Mouse (Mus musculus) liver, embryonic 13.5 days (tissue): ENCODE measurements around the gene S100pbp. TPM values are rescaled to one million over a fixed set of nuclear protein-coding genes. Genes with fewer than 3 reads are reported as not detected.

Source experiments
- ATAC-seq: fragments of 200-750 bp; cut with Nextera tagmentation; 2 replicates; pipeline ENCODE4 v1.8.0; 2017; ENCODE audit warnings: low read depth, mild to moderate bottlenecking, moderate number of reproducible peaks, moderate library complexity
- DNase-seq: peaks from one replicate; pipeline ENCODE4 v3.0.0; 2022
- H3K27ac ChIP-seq: fragments of 300-500 bp; sonication (generic); 2 replicates; pipeline ENCODE4 v1.5.1; 2015; ENCODE audit warnings: moderate library complexity, mild to moderate bottlenecking, inconsistent platforms
- H3K27me3 ChIP-seq: fragments of 300-500 bp; sonication (generic); 2 replicates; pipeline ENCODE4 v1.6.1; 2015; ENCODE audit warnings: mild to moderate bottlenecking, inconsistent platforms
- H3K36me3 ChIP-seq: fragments of 300-500 bp; sonication (generic); 2 replicates; pipeline ENCODE4 v1.6.1; 2015; ENCODE audit warnings: mild to moderate bottlenecking, inconsistent platforms
- H3K4me1 ChIP-seq: fragments of 300-500 bp; sonication (generic); replicated peaks from 2 replicates; pipeline ENCODE4 v1.6.1; 2015; ENCODE audit warnings: inconsistent platforms
- H3K4me2 ChIP-seq: fragments of 300-500 bp; sonication (generic); 2 replicates; pipeline ENCODE4 v1.6.1; 2015; ENCODE audit warnings: inconsistent platforms, mild to moderate bottlenecking, moderate library complexity
- H3K4me3 ChIP-seq: fragments of 300-500 bp; sonication (generic); replicated peaks from 2 replicates; pipeline ENCODE4 v1.5.1; 2015; ENCODE audit warnings: mild to moderate bottlenecking, inconsistent platforms
- H3K9ac ChIP-seq: fragments of 300-500 bp; sonication (generic); 2 replicates; pipeline ENCODE4 v1.6.1; 2015; ENCODE audit warnings: mild to moderate bottlenecking, inconsistent platforms
- H3K9me3 ChIP-seq: fragments of 300-500 bp; sonication (generic); replicated peaks from 2 replicates; pipeline ENCODE4 v1.6.1; 2016; ENCODE audit warnings: inconsistent platforms
- WGBS: fragments of 180-500 bp; shearing (Covaris S2); methylation state at CpG from one replicate; pipeline ENCODE4 v1.1.7; 2015; ENCODE audit not compliant: insufficient replicate concordance; 5-methylcytosine and 5-hydroxymethylcytosine counted together
- polyA plus RNA-seq: library from polyadenylated mRNA; unstranded; fragments of >200 nt; fragmentation: Nextera tagmentation; extraction: Ambion mirVana; gene quantifications from 2 replicates; pipeline ENCODE4 v1.2.1, GENCODE M21; 2015

S100pbp gene
- polyA plus RNA-seq, 1 experiment from 2014 or later: 5.8 TPM

- no peak overlapping the region for H3K9ac ChIP-seq
- peaks cover 97% of the 10 kb centered on the region for H3K27me3 ChIP-seq
- no peak overlapping the region for H3K27ac ChIP-seq
- no peak overlapping the region for H3K4me3 ChIP-seq
- DNase-seq (no peak), ATAC-seq (no peak)
- H3K4me1 ChIP-seq: peaks cover 22% of the 10 kb centered on the region
- no peak overlapping the region for H3K4me2 ChIP-seq
- 14% methylated on average over 8 of the region's 8 CpGs for WGBS
- H3K36me3 ChIP-seq: no peaks in the 10 kb centered on the region
- H3K9me3 ChIP-seq: no peaks in the 10 kb centered on the region
These were observed 66.8 kb downstream of the S100pbp start for GRCm38 (mm10) chr4:129122719-129123118.

- 39% methylated on average over 9 of the region's 9 CpGs for WGBS
These were observed 67.4 kb downstream of the S100pbp start for GRCm38 (mm10) chr4:129122107-129122506.

DNA sequence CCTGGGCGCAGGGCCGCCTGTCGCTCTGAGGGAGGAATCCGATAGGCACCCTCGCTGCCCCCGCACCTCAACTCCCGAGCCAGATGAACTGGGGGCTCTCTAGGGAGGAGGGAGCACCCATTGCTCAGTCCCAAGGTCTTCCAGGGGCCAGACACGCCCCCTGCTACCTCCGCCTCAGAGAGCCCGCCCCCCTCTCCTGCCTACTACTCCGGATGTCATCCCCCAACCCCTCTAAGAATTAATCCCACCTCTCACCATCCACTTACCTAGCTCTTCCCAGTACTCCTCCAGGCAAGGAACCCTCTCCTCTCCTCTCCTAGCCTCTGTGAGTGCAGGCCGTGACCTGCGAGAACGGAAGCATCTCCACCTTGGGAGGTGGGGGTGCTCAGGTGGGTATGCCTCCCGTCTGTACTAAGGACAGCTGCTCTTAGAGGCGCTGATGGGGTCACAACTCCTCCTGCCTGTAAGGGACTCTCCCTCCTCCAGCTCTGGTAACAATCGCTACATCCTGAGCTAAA is 67.9 kb downstream of the S100pbp start, which contains the start of gene Hpca:
TSS of gene Hpca (minus strand) at position 468 of the 518 bp plus-strand sequence.
- H3K36me3 ChIP-seq: no peaks in the 10 kb centered on the region
- H3K27me3 ChIP-seq: peaks cover 100% of the 10 kb centered on the region
- peak within 1 kb of the TSS; percentile 66 for H3K4me2 ChIP-seq
- WGBS: 4% methylated on average over 17 of the region's 17 CpGs
- H3K4me3 ChIP-seq: peak within 1 kb of the TSS; percentile 47
- no peaks in the 10 kb centered on the region for H3K9me3 ChIP-seq
- DNase-seq (no peak), ATAC-seq (no peak)
- H3K9ac ChIP-seq: no peak within 1 kb of the TSS
- H3K27ac ChIP-seq: no peak within 1 kb of the TSS
- H3K4me1 ChIP-seq: peaks cover 22% of the 10 kb centered on the region

More at GRCm38 (mm10) chr4:129122107-129122506, 67.4 kb downstream of the S100pbp start:
- H3K9ac ChIP-seq: no peak overlapping the region
- H3K27me3 ChIP-seq: peaks cover 99% of the 10 kb centered on the region
- H3K9me3 ChIP-seq: no peaks in the 10 kb centered on the region
- no peak overlapping the region for H3K4me3 ChIP-seq
- no peak overlapping the region for H3K4me2 ChIP-seq
- ATAC-seq (no peak), DNase-seq (no peak)
- H3K36me3 ChIP-seq: no peaks in the 10 kb centered on the region
- H3K27ac ChIP-seq: no peak overlapping the region
- peaks cover 22% of the 10 kb centered on the region for H3K4me1 ChIP-seq

GRCm38 (mm10) chr4:129120520-129121445 is 68.7 kb downstream of the S100pbp start:
- Histone ChIP-seq H3K36me3 (no peaks in the 10 kb centered on the region), H3K9me3 (no peaks in the 10 kb centered on the region), H3K4me2 (peak overlapping the region; percentile 66), H3K27ac (no peak overlapping the region), H3K9ac (no peak overlapping the region), H3K4me3 (peak overlapping the region; percentile 47), H3K27me3 (peaks cover 92% of the 10 kb centered on the region), H3K4me1 (peaks cover 17% of the 10 kb centered on the region)
- DNase-seq: peak; percentile 45
- 1% methylated on average over 45 of the region's 59 CpGs for WGBS
- no peak for ATAC-seq

- H3K4me1 ChIP-seq: peaks cover 7% of the 10 kb centered on the region
- H3K4me3 ChIP-seq: no peak overlapping the region
- no peak for DNase-seq
- no peak overlapping the region for H3K9ac ChIP-seq
- no peak overlapping the region for H3K4me2 ChIP-seq
- WGBS: 66% methylated on average over 10 of the region's 10 CpGs
- no peaks in the 10 kb centered on the region for H3K36me3 ChIP-seq
- ATAC-seq: no peak
- H3K9me3 ChIP-seq: no peaks in the 10 kb centered on the region
- peaks cover 91% of the 10 kb centered on the region for H3K27me3 ChIP-seq
- no peak overlapping the region for H3K27ac ChIP-seq
These were observed 69.8 kb downstream of the S100pbp start for GRCm38 (mm10) chr4:129119708-129120107.

GRCm38 (mm10) chr4:129117720-129118510 is 71.6 kb downstream of the S100pbp start:
- no peak for DNase-seq

GRCm38 (mm10) chr4:129116703-129117102 is 72.8 kb downstream of the S100pbp start:
- Histone ChIP-seq H3K36me3 (no peaks in the 10 kb centered on the region), H3K27ac (no peak overlapping the region), H3K4me2 (no peak overlapping the region), H3K4me1 (peaks cover 6% of the 10 kb centered on the region), H3K9ac (no peak overlapping the region), H3K9me3 (no peaks in the 10 kb centered on the region), H3K4me3 (no peak overlapping the region), H3K27me3 (peaks cover 73% of the 10 kb centered on the region)
- no peak for ATAC-seq
- no peak for DNase-seq
- 78% methylated on average over 8 of the region's 8 CpGs for WGBS

More at GRCm38 (mm10) chr4:129117720-129118510, 71.6 kb downstream of the S100pbp start:
- Histone ChIP-seq H3K27ac (no peak overlapping the region), H3K4me3 (no peak overlapping the region), H3K4me1 (peaks cover 6% of the 10 kb centered on the region), H3K4me2 (no peak overlapping the region), H3K27me3 (peaks cover 85% of the 10 kb centered on the region), H3K9me3 (no peaks in the 10 kb centered on the region), H3K36me3 (no peaks in the 10 kb centered on the region), H3K9ac (no peak overlapping the region)
- WGBS: 71% methylated on average over 14 of the region's 14 CpGs
- no peak for ATAC-seq

DNA sequence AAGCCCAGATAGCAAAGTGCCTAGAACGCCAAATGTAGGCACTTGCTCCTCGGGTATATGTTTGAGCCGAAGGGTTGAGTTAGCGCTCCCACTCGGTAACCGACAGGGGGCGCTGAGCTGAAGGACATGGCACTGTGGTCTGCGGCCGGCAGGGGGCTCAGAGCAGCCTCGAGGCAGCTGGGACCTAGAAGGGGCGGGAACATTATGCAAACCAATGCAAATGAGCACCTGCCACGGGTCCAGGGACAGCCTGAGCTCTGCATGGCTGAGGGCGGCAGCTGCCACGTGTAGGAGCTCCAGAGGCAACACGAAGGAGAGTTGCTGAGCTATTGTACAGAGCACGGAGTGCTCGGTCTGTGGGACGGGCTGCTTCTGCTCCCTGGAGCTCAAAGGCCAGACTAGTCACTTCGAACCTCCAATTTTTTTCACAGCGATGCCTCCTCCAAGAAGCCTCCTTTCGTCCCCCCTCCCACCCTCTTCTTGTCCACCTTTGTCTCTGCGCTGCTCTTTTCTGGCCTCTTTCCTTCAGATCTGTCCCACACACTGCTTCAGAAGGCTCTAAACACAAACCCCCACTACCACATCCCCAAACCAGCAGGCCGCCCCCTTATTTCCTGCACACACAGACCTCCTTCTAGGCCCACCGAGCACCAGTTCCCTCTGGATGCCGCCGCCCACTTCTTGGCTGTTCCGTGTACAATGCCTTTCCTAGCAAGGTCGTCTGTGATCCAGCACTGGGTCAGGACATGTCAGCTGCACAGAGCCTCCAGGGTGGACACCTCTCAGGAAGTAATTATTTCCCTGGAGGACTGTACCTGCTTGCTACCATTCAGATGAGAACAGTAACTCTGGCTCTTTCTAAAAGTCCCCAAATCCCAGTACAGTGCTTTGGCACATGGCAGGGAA is 76.2 kb downstream of the S100pbp start:
- H3K27me3 ChIP-seq: peaks cover 42% of the 10 kb centered on the region
- no peaks in the 10 kb centered on the region for H3K9me3 ChIP-seq
- H3K9ac ChIP-seq: no peak overlapping the region
- H3K36me3 ChIP-seq: no peaks in the 10 kb centered on the region
- peak; percentile 75 for ATAC-seq
- H3K4me2 ChIP-seq: no peak overlapping the region
- peaks cover 8% of the 10 kb centered on the region; the same call in 1 of the 2 replicates for H3K4me1 ChIP-seq
- no peak overlapping the region for H3K4me3 ChIP-seq
- 28% methylated on average over 28 of the region's 28 CpGs for WGBS
- peak; percentile 71 for DNase-seq
- no peak overlapping the region for H3K27ac ChIP-seq

DNA sequence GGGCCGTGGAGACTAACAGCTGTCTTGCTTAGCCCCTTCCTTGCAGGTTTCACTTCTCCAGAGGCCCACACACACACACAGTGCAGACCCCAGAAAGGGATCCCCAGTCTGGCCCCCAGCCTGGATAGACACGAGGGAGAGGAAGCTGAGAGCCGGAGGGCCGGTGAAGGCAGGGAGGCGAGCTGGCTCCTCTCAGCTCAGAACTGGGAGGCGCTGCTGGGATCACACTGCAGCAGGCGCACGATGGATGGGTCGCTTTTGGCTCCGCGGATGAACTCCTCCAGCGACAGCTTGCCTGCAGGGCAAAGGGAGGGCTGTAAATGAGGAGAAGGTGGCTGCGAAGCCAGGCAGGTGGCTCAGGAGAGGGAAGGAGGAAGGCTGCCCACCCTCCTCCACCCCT is 77.3 kb downstream of the S100pbp start:
- no peak overlapping the region for H3K4me3 ChIP-seq
- H3K27me3 ChIP-seq: peaks cover 42% of the 10 kb centered on the region
- no peaks in the 10 kb centered on the region for H3K36me3 ChIP-seq
- 67% methylated on average over 13 of the region's 13 CpGs for WGBS
- peaks cover 12% of the 10 kb centered on the region for H3K4me1 ChIP-seq
- no peak overlapping the region for H3K9ac ChIP-seq
- H3K27ac ChIP-seq: no peak overlapping the region
- no peaks in the 10 kb centered on the region for H3K9me3 ChIP-seq
- ATAC-seq (no peak), DNase-seq (no peak)
- no peak overlapping the region for H3K4me2 ChIP-seq

DNA sequence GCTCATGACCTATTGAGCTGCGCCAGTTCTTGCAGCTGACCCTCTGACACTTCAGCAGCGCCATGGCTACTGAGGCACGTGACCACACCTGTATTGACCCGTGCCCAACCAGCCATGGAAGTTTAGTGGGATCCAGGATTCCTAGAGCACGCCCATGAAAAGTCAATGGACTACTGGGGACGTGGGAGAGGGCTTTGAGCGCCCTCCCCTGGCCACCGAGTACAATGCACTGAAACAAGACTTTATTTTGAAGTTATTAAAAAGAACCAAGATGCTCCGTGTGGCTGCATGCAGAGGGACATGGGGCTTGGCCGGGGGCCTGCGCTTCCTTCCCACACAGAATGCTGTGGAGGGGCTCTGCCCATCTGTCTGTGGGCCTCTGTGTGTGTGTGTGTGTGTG is 78.2 kb downstream of the S100pbp start:
- WGBS: 44% methylated on average over 11 of the region's 11 CpGs
- no peaks in the 10 kb centered on the region for H3K36me3 ChIP-seq
- no peak for ATAC-seq
- no peak overlapping the region for H3K4me2 ChIP-seq
- H3K27ac ChIP-seq: no peak overlapping the region
- no peak overlapping the region for H3K9ac ChIP-seq
- H3K4me1 ChIP-seq: peaks cover 16% of the 10 kb centered on the region
- peaks cover 43% of the 10 kb centered on the region for H3K27me3 ChIP-seq
- no peaks in the 10 kb centered on the region for H3K9me3 ChIP-seq
- no peak for DNase-seq
- no peak overlapping the region for H3K4me3 ChIP-seq
